Mouse (Mus musculus) activated CD4-positive, CD25-positive, alpha-beta regulatory T cell, adult 4 months (primary cell): ENCODE measurements around the gene Rrp1b. TPM values are rescaled to one million over a fixed set of nuclear protein-coding genes. Genes with fewer than 3 reads are reported as not detected.
"Not testable (repeated sequence)": the region's sequence is repeated elsewhere in the genome, so short reads cannot be mapped to it uniquely, and the experiment has no call there.

Experiments used
- ATAC-seq: one replicate; pipeline ENCODE4 v1.8.0; 2017
- polyA plus RNA-seq, 2 experiments: library from polyadenylated mRNA; unstranded; fragments of 100-300 nt; shearing (Covaris generic); gene quantifications; one replicate each; pipeline ENCODE4 v1.2.1; 2017

Gene Rrp1b
- polyA plus RNA-seq, 2 experiments from 2014 or later = 56.3 to 76.7 TPM

DNA sequence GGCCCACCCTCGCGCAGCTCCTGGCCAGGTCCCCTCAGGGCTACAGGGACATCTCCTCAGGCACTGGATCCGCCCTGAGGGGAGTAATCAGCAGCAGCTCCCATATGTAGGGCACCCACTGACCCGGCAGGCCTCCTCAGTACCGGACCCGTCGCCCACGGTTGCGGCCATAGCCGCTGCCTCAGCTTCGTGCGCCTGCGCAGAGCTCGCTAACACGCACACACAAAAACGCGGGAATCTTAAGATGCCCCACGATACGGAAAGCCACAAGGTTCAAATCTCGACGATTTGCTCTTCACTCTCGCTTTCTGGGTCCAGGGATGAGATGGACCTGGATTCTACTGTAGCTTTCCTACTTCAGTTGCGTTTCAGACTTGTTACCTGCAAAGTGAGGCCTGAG lies 1.6 kb upstream of the Rrp1b start:
- ATAC-seq = no peak

DNA sequence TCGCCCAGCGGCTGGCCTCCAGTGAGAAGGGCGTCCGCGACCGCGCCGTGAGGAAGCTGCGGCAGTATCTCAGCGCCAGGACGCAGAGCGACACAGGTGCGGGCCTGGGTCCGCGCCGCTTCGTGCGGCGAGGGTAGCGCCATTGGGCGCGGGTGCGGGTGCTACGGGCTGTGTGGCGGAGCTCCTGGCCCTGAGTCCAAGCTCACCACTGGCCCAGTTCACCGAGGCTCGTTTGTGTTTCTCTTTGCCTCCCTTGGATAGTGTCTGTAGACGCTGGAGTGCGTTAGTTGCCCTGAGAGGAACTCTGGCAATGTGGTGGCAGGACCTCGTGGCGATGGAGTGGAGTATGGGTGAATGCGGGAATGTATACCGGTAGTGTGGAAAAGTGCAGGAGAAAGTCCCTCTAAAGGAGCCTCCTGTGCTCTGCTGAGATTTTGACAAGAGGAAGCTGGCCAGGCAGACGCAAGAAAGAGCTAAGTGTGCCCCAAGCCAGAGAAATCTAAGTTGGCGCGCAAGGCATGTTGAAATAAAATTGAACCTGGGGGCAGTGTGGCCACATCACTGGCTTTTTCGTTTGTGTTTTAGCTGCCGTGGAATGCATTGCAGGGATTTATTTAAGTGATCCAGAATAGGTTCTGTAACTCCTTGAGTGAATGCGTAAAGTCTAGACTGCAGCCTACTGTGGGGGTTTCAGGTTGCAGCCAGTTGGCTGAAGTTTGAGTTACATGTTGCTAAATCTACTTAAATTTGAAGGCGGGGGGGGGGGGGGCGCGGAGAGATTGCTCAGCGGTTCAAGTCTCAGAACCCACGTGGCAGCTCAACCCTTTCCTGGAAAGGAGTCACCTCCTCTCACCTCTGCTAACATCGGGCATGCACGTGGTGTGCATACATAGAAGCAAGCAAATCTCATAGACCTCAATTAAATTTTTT lies 874 bp downstream of the Rrp1b start:
- peak; percentile 38 for ATAC-seq

DNA sequence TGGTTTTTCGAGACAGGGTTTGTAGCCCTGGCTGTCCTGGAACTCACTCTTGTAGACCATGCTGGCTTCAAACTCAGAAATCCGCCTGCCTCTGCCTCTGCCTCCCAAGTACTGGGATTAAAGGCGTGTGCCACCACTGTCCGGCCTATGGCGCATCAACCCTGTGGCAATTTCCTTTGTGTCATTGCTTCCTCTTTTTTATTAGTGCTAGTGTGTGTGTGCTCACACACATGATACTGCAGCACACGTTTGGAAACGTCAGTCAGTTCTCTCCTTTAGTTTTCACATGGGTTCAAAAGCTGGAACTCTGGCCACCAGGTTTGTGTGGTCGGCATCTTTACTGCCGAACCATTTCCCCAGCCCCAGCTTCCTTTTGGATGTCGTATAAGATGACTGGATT lies 4.4 kb downstream of the Rrp1b start:
- ATAC-seq = no peak

DNA sequence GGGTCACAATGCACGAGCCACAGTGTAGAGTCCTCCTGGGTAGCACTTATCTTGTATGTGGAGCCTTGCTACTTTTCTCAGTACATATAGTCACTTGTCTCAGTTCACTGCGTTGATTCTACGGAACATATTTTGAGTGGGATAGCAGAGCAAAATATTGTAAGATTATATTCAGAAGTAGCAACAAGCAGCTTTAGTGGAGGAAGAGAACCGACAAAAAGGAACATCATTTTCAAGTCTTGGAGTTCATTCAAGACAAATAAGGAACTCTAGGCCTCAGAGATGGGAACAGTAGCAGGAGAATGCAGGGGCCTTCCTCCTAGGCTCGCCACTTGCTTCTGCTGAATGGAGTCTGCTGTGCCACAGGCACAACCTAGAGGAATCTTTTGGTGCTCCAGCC lies 10.6 kb downstream of the Rrp1b start:
- no peak for ATAC-seq

DNA sequence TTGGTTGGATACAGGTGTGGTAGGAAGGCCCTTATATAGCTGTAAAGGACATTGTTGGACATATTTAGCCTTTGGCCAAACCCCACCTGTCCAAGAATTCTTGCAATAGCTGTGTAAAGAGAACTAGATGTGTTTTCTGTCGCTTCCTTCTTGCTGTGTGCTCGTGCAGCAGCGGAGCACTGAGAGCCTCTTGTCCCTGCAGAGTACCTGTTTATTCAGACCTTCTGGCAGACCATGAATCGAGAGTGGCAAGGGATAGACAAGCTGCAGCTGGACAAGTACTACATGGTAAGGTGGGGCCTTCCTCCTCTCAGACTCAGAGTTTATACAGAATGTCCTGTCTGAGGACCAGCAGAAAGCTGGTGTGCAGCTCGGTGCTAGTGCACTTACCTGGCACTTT lies 12.5 kb downstream of the Rrp1b start:
- ATAC-seq = no peak

DNA sequence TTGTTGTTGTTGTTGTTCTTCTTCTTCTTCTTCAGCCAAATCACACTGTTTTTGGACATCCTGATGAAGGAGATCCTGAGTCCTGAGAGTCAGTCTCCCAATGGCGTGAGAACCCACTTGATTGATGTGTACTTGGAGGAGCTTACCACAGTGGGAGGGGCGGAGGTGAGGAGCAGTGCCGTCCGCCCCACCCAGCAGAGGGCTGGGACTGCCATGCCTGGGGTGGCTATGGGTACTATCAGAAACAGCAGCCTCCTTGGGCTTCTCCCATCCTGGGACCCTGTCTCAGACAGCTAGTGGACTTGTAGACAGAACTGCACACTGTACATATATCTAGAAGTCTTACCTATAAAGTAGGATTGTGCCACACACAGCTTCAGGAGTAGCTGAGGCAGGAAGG lies 14.0 kb downstream of the Rrp1b start:
- ATAC-seq = no peak

DNA sequence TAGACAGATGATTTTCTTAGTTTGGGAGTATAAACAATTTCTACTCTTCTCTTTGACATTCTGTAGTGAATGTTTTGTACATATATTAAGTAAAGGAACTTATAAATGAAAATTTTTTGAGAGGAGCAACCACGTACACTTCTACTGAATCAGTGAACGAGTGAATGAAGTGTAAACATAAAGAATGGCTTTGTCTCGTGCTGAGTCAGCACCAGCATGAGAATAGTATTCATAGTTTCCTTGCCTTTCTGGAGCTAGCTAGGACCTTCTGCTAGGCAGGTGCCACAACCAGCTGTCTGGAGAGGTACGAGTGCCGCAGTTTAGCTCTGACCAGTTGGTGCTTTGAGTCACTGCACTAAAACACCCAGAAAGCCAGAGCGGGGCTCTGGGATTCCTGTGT lies 14.7 kb downstream of the Rrp1b start:
- no peak for ATAC-seq

DNA sequence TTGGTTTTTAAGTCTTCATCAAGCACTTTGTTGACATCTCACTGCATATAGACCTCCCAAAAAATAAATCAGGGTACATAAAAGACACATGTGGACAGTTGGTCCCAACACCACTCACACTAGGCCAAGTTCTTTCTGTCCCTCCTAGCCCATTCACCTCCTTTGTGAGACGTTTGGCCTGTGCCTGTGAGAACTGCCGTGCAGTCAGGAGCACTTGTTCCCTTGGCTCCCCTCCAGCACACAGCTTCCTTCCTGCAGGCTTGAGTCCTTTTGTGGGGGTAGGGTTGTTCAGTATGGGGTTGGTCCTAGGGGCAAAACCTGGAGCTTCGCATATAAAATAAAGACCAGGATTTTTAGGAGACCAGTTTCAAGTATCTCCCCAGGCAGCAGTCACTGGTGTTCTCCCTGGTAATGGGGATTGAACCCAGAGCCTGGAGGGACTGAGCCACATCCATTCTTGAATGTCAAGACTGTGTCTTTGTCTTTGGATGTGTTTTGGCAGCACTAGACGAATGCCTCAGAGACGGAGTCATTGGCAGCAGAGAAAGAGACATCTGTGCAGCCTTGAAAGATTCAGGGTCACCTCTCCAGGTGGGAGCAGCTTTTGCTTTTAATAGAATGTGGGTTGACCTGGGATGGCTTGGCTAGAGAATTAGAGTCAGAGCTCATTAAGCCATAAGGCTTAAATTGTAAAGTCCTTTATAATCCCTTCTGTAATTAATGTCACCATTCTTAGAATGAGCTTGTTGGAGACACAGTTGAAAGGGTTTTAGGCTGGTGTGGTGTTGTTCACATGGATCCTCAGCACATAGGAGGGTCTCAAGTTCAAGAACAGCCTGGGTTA lies 16.6 kb downstream of the Rrp1b start:
- no peak for ATAC-seq

DNA sequence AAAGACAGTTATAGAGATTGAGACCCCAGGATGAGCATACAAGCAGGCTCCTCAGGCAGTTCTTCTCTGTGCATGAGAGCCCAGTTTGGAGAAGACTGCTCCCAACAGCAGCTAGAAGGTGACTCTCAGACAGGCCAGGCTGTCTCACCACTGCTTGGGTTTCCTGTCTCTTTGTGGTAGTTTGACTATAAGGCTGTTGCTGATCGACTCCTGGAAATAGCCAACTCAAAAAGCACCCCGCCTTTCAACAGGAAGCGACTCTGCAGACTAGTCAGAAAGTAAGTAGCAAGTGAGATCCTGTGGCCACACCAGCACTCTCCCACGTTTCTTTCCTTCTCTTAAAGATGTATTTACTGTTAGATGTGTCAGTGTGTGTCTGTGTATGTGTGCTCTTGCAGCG lies 17.8 kb downstream of the Rrp1b start:
- peak; percentile 97 for ATAC-seq

DNA sequence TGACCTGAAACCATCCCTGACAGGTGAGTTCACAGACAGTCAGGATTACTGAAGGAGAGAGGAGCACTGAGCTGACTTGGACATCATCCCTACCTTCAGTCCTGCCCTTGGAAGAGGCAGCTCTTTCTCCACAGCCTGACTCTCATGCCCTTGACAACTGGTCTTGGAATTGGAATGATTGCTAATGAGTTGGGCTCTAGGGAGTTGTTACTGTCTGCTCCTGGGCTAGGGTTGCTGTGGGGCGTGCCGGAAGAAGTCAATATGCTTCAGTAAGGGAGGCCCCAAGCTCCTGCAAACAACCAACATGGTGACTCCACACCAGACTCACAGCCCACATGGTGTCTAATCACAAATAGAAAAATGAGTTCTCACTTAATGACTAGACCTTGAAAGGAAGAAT lies 21.9 kb downstream of the Rrp1b start:
- no peak for ATAC-seq

DNA sequence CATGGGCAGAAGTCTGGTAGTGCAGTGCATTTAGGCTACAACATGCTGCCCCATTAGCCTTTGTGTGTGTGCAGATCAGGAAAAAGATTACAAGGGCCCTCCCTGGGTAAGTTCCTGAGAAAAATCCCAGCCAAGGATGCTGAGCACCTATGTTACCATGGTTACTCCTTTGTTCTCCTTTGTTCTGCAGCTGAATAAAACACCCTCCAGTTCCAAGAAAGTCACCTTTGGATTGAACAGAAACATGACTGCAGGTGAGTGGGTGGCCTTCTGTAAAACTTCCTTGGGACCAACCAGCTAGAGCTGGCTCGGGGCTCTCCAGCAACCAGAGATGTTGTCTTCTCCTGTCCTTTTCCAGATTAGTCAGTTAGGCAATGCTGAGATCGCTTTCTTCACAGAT lies 23.2 kb downstream of the Rrp1b start:
- no peak for ATAC-seq

DNA sequence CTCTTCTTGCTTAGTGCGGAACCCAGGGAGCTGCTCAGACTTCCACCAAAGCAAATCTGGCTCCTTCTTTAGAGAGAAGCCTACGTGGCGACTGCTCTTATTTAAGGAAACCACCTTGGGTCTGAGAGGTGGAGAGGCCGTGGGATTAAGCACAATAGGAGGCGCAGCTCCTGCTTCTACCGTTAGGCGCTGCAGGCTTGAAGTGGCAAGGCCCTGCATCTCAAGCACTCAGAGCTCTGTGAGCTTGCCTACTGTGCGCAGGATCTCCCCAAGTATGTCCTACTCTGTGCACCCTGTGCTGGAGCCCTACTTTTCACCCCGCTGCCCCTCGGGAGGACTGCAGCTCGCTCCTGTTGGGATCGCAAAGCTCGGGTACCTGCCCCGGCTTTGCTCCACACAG lies 25.3 kb downstream of the Rrp1b start:
- ATAC-seq = no peak

DNA sequence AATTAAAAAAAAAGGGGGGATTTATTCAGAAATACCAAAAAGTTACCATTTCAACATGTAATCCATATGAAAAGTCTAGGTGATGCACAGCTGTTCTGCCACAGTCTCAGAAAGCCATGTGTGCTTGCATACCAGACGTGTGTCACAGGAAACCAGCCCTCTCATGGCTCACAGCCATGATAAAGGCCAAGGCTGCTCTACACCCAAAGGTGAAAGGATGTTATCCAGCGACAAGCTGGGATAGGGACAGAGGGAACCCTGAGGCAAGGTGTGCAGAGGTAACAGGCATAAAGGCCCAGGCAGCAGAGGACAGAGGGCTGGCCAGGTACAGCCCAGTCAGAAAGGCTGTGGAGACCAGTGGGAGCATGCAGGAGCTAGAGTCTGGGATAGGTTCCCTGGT lies 27.8 kb downstream of the Rrp1b start:
- no peak for ATAC-seq

DNA sequence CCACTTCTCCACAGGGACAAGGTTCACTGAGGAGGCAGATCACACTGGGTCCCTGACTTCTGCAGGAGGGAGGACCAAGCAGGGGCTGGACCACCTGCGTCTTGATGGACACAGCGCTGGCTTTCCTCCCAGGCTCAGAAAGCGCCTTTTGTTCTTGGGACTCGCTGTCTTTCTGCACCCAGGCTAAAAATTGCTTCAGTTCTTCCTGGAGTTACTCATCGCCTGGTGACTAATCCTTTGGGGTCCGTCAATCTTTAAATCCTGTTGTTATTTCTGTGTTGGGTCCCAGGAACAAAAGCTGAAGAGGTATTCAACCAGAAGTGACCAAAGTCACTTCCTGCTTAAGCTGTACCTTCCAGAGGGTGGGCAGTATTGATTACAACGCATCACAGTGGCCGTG lies 28.9 kb downstream of the Rrp1b start:
- not testable (repeated sequence) for ATAC-seq

DNA sequence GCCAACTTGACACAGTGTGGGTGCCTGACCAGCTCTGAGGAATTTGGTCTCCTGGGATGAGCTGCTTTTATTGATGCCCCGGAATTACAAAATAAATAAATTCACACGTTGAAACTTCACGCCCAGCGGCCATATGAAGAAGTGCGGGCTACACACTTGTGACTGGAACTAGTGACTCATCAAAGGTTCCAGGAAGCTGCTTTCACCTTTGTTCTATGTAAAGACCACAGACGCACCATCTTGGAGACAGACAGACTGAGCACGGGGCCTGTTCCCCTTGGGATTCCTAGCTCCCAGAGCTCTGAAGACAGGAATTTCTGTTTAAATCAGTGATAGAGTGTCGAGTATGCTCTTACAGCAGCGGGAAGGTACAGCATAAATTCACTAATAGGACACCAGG lies 31.6 kb downstream of the Rrp1b start:
- ATAC-seq = peak; percentile 94

DNA sequence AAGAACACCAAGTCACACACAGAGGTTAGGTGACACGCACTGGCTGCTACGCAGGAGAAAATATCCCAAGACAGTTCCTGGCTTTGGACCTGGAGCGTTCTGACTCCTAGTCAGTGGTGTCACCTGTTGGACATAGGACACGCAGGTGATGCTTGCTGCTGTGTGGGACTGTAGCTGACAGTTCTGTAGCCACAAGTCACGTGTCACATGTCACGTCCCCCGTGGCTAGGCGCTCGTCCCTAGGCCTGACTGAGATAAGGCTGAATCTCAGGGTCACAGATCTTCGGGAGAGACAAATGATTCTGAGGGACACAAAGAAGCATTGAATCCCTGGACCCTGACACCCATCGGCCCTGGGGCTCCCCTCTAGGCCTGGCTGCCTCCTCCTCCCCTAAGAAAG lies 32.5 kb downstream of the Rrp1b start:
- no peak for ATAC-seq

DNA sequence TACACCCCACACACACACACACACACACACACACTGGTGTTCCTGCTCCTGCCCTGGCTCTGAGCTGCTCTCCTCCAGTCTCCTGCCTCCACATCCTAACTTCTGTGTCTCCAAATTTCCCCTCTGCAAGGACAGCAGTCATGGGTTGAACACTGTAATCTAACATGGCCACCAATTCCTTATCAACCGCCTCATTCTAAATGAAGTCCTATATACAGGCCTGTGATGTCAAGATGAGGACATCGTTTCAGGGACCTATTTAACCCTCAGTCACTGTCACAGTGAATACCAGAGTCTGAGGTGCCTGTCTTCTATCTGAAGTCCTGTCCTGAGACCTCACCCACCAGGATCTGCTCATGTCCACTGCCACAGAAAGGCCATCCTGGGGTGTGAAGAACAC lies 32.9 kb downstream of the Rrp1b start:
- ATAC-seq = no peak

DNA sequence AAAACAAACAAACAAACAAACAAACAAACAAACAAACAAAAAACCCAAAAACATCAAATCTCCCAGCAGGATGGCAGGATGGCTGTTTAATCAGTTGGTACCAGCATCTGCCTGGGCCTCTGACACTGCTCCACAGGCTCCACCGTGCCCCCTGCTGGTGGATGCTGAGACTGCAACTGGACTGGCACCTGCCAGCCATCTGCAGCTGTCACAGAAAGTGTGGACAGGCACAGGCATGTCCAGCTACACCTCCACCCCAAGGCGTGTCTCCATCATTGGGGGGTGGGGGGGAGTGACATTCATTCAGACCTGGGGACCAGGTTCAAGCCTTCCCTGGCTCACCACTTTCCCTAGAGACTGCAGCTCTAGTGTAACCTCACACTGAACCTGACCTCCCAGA lies 37.5 kb downstream of the Rrp1b start:
- peak; percentile 46 for ATAC-seq

DNA sequence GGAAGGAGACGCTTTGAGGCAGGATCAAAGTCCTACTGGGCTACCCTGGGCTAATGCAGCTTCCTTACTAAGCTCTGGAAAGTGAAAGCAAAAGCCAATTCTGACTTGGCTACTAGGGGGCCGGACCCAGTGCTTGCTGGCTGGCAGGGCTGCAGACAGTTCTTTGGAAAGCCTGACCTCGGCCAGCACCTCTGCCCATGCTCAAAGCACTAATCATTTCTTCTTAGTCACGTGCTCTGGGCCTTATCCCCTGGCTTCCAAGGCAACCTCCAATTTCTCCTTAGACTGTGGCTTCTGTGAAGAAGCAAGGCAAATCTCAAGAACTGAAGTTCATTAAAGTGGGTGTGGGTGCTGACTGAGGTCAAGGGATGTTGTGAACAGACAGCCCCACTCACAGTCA lies 38.8 kb downstream of the Rrp1b start:
- ATAC-seq = no peak

DNA sequence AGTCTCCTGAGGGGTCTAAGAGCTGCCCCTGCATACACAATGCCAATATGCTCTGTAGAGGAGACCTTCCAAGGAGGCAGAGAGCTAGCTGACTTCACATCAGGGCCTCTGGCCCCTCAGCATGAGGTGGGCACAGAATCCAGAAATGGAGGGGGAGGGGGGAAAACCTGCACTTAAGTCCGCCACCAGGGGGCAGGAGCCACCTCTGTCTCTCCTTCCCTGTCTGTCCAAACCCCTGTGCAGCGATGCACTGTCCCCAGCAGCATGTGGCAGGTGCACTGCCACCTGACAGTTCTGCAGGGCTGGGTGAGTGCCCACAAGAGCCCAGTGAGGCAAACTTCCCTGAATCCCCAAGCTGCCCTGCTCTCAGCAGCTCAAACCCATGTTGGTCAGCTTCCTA lies 39.3 kb downstream of the Rrp1b start:
- ATAC-seq = peak; percentile 40

DNA sequence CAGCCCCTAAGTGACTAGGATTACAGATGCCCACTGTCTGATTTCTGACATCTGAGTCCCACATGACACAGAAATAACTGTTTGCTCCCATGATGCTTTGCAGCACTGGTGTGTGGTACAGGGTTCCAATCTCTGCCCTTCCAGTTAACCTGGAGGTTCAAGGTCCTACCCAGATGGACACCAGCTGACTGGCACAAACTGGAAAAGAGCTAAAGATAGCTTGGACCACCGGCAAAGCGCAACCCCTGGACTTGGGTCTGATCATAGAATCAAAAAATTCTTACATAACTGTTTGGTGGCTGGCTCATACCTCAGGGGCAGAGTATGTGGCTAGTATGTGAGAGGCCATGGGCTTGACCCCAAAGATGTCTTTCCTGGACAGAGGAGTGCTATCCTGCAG lies 47.5 kb downstream of the Rrp1b start:
- ATAC-seq = no peak

DNA sequence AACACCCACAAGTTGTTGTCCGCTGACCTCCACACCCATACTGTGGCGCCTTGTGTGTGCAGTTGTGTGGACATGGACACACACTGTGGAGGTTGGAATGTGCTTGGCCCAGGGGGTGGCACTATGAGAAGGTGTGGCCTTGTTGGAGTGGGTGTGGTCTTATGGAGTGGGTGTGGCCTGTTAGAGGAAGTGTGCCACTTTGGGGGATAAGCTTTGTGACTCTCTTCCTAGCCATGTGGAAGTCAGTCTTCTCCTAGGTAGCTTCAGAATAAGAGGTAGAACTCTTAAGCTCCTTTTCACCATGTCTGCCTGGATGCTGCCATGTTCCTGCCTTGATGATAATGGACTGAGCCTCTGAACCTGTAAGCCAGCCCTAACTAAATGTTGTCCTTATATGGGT lies 51.2 kb downstream of the Rrp1b start:
- no peak for ATAC-seq

DNA sequence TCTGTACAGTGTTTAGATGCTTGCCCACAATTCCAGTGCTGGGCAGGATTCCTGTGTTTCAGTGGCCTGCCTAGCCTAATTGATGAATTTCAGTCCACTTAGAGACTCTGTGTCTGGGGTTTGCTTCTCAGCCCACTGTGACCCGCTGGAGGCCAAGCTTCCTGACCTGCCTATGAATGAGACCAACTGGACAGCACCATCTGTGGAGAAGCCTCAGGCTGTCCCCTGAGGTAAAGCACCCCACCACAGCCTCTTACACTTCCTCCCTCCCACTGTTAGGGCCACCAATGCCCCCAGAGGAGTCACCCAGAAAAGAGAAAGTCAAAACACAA lies 55.1 kb downstream of the Rrp1b start:
- no peak for ATAC-seq
